Mouse (Mus musculus): ENCODE data around the gene Slc28a3. TPM values are rescaled to one million over a fixed set of nuclear protein-coding genes. Genes with fewer than 3 reads are reported as not detected.
A peak's percentile ranks its signal among the peaks of the same experiment; 100 is the strongest.

Gene Slc28a3
- polyA plus RNA-seq, 1 experiment: 0.15 TPM

GRCm38 (mm10) chr13:58560497-58561138, 50.1 kb downstream of the Slc28a3 start:
- no peak for TF ChIP-seq CTCF (IDR thresholded peaks at IDR 0.05; ENCODE audit: borderline replicate concordance, extremely low read depth, insufficient read depth, insufficient read length)
- no peak for TF ChIP-seq POLR2A (IDR thresholded peaks at IDR 0.05; ENCODE audit: borderline replicate concordance, extremely low read depth, insufficient read depth, insufficient read length, poor library complexity, severe bottlenecking)
- peak; percentile 94 for DNase-seq (ENCODE audit: low read depth)

- peak; percentile 74 for DNase-seq (ENCODE audit: low read depth)
- TF ChIP-seq POLR2A (IDR thresholded peaks at IDR 0.05; ENCODE audit: borderline replicate concordance, extremely low read depth, insufficient read depth, insufficient read length, poor library complexity, severe bottlenecking) (no peak), CTCF (IDR thresholded peaks at IDR 0.05; ENCODE audit: borderline replicate concordance, extremely low read depth, insufficient read depth, insufficient read length) (no peak)
Observed at GRCm38 (mm10) chr13:58558216-58558615, 52.5 kb downstream of the Slc28a3 start.

GRCm38 (mm10) chr13:58556018-58556417, 54.7 kb downstream of the Slc28a3 start:
- TF ChIP-seq CTCF (IDR thresholded peaks at IDR 0.05; ENCODE audit: borderline replicate concordance, extremely low read depth, insufficient read depth, insufficient read length): peak; percentile 45; the same call in 1 of the 2 replicates
- TF ChIP-seq POLR2A (IDR thresholded peaks at IDR 0.05; ENCODE audit: borderline replicate concordance, extremely low read depth, insufficient read depth, insufficient read length, poor library complexity, severe bottlenecking): no peak
- no peak for DNase-seq (ENCODE audit: low read depth)

- no peak for DNase-seq (ENCODE audit: low read depth)
- TF ChIP-seq POLR2A (IDR thresholded peaks at IDR 0.05; ENCODE audit: borderline replicate concordance, extremely low read depth, insufficient read depth, insufficient read length, poor library complexity, severe bottlenecking): no peak
- no peak for TF ChIP-seq CTCF (IDR thresholded peaks at IDR 0.05; ENCODE audit: borderline replicate concordance, extremely low read depth, insufficient read depth, insufficient read length)
Observed at GRCm38 (mm10) chr13:58555561-58555960, 55.1 kb downstream of the Slc28a3 start.

- TF ChIP-seq CTCF (IDR thresholded peaks at IDR 0.05; ENCODE audit: borderline replicate concordance, extremely low read depth, insufficient read depth, insufficient read length) (no peak), POLR2A (IDR thresholded peaks at IDR 0.05; ENCODE audit: borderline replicate concordance, extremely low read depth, insufficient read depth, insufficient read length, poor library complexity, severe bottlenecking) (no peak)
- no peak for DNase-seq (ENCODE audit: low read depth)
Observed at GRCm38 (mm10) chr13:58551924-58552323, 58.8 kb downstream of the Slc28a3 start.

- no peak for TF ChIP-seq CTCF (IDR thresholded peaks at IDR 0.05; ENCODE audit: borderline replicate concordance, extremely low read depth, insufficient read depth, insufficient read length)
- peak; percentile 95 for DNase-seq (ENCODE audit: low read depth)
Observed at GRCm38 (mm10) chr13:58547570-58547969, 63.1 kb downstream of the Slc28a3 start.

GRCm38 (mm10) chr13:58543688-58544408, 66.8 kb downstream of the Slc28a3 start:
- no peak for TF ChIP-seq POLR2A (IDR thresholded peaks at IDR 0.05; ENCODE audit: borderline replicate concordance, extremely low read depth, insufficient read depth, insufficient read length, poor library complexity, severe bottlenecking)
- no peak for TF ChIP-seq CTCF (IDR thresholded peaks at IDR 0.05; ENCODE audit: borderline replicate concordance, extremely low read depth, insufficient read depth, insufficient read length)
- DNase-seq (ENCODE audit: low read depth): peak; percentile 85

GRCm38 (mm10) chr13:58543066-58543465, 67.6 kb downstream of the Slc28a3 start:
- peak; percentile 83 for DNase-seq (ENCODE audit: low read depth)
- no peak for TF ChIP-seq POLR2A (IDR thresholded peaks at IDR 0.05; ENCODE audit: borderline replicate concordance, extremely low read depth, insufficient read depth, insufficient read length, poor library complexity, severe bottlenecking)
- TF ChIP-seq CTCF (IDR thresholded peaks at IDR 0.05; ENCODE audit: borderline replicate concordance, extremely low read depth, insufficient read depth, insufficient read length): peak; percentile 96

- TF ChIP-seq CTCF (IDR thresholded peaks at IDR 0.05; ENCODE audit: borderline replicate concordance, extremely low read depth, insufficient read depth, insufficient read length) (no peak), POLR2A (IDR thresholded peaks at IDR 0.05; ENCODE audit: borderline replicate concordance, extremely low read depth, insufficient read depth, insufficient read length, poor library complexity, severe bottlenecking) (no peak)
Observed at GRCm38 (mm10) chr13:58542601-58543041, 68.1 kb downstream of the Slc28a3 start.

GRCm38 (mm10) chr13:58542167-58542566, 68.5 kb downstream of the Slc28a3 start:
- no peak for DNase-seq (ENCODE audit: low read depth)

More at GRCm38 (mm10) chr13:58542601-58543041, 68.1 kb downstream of the Slc28a3 start:
- no peak for DNase-seq (ENCODE audit: low read depth)

GRCm38 (mm10) chr13:58541620-58542019, 69.1 kb downstream of the Slc28a3 start:
- no peak for TF ChIP-seq CTCF (IDR thresholded peaks at IDR 0.05; ENCODE audit: borderline replicate concordance, extremely low read depth, insufficient read depth, insufficient read length)
- TF ChIP-seq POLR2A (IDR thresholded peaks at IDR 0.05; ENCODE audit: borderline replicate concordance, extremely low read depth, insufficient read depth, insufficient read length, poor library complexity, severe bottlenecking): no peak
- DNase-seq (ENCODE audit: low read depth): no peak

More at GRCm38 (mm10) chr13:58542167-58542566, 68.5 kb downstream of the Slc28a3 start:
- TF ChIP-seq POLR2A (IDR thresholded peaks at IDR 0.05; ENCODE audit: borderline replicate concordance, extremely low read depth, insufficient read depth, insufficient read length, poor library complexity, severe bottlenecking) (no peak), CTCF (IDR thresholded peaks at IDR 0.05; ENCODE audit: borderline replicate concordance, extremely low read depth, insufficient read depth, insufficient read length) (no peak)
